Mouse (Mus musculus) C2C12 (cell line): ENCODE results near the gene Abhd17a. TPM values are rescaled to one million over a fixed set of nuclear protein-coding genes. Genes with fewer than 3 reads are reported as not detected.

Experiments used
- H3K27me3 ChIP-seq: one replicate; pipeline ENCODE4 v1.6.1; 2011; ENCODE audit not compliant: control insufficient read depth, insufficient read depth, insufficient read length
- H3K36me3 ChIP-seq: one replicate; pipeline ENCODE4 v1.6.1; 2011; ENCODE audit not compliant: control insufficient read depth, insufficient read depth
- H3K4me3 ChIP-seq: one replicate; pipeline ENCODE4 v1.5.1; 2011; ENCODE audit warnings: mild to moderate bottlenecking, control low read depth; ENCODE audit not compliant: poor library complexity, insufficient read depth, severe bottlenecking
- H3K79me2 ChIP-seq: one replicate; pipeline ENCODE4 v1.6.1; 2011; ENCODE audit not compliant: control insufficient read depth, insufficient read depth
- H3K79me3 ChIP-seq: one replicate; pipeline ENCODE4 v1.6.1; 2011; ENCODE audit warnings: low read depth, control low read depth
- H3ac ChIP-seq: one replicate; pipeline ENCODE3; 2011; ENCODE audit warnings: low read depth; ENCODE audit not compliant: control insufficient read depth, insufficient read length
- CEBPB ChIP-seq: IDR thresholded peaks from one replicate; pipeline ENCODE4 v1.6.1; 2011; ENCODE audit warnings: low read depth, mild to moderate bottlenecking, control low read depth, moderate library complexity
- CTCF ChIP-seq: IDR thresholded peaks from one replicate; pipeline ENCODE4 v1.5.1; 2011; ENCODE audit not compliant: control insufficient read depth, insufficient read depth, insufficient read length
- FOSL1 ChIP-seq: IDR thresholded peaks from one replicate; pipeline ENCODE4 v1.8.0; 2011; ENCODE audit warnings: mild to moderate bottlenecking, low read length; ENCODE audit not compliant: poor library complexity, insufficient read depth, severe bottlenecking
- MAX ChIP-seq: IDR thresholded peaks from one replicate; pipeline ENCODE4 v1.6.1; 2011; ENCODE audit warnings: mild to moderate bottlenecking, control low read depth
- MYOD1 ChIP-seq: IDR thresholded peaks from one replicate; pipeline ENCODE4 v1.6.1; 2011; ENCODE audit warnings: low read depth; ENCODE audit not compliant: control insufficient read depth, insufficient read length
- MYOG ChIP-seq: IDR thresholded peaks from one replicate; pipeline ENCODE4 v1.6.1; 2011; ENCODE audit not compliant: control insufficient read depth, insufficient read length; ENCODE audit errors: extremely low read depth
- USF1 ChIP-seq: IDR thresholded peaks from one replicate; pipeline ENCODE4 v1.6.1; 2011; ENCODE audit warnings: low read depth, mild to moderate bottlenecking, control low read depth, moderate library complexity
- polyA plus RNA-seq: library from polyadenylated mRNA; unstranded; fragments of >200 nt; fragmentation: generic; extraction: Trizol; gene quantifications from one replicate; pipeline ENCODE4 v1.2.1, GENCODE M21; 2012; ENCODE audit warnings: missing spikeins

The Abhd17a gene
- polyA plus RNA-seq, 1 experiment: 103 TPM

DNA sequence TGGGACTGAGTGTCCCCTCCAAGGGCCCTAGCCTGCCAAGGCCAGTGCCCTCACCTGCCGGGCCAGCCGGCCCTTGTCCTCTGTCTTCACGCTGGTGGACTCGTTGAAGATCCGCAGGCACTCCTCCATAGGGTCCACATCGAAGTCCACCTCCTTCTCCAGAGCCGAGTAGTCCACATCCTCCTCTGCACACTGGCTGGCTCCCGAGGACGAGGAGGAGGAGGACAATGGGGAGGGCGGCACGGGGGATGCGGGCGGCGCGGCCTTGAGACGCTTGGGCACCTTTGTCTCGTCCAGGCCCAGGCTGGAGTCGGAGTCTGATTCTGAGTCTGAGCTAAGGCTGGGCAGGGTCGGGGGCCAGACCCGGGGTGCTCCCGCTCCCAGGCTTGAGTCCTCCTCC, 40.9 kb downstream of the Abhd17a start:
- Histone ChIP-seq H3K79me3 (peaks cover 20% of the 10 kb centered on the region), H3K4me3 (no peak overlapping the region), H3K27me3 (no peaks in the 10 kb centered on the region), H3K79me2 (peaks cover 36% of the 10 kb centered on the region), H3K36me3 (peaks cover 23% of the 10 kb centered on the region), H3ac (no peak overlapping the region)
- TF ChIP-seq MYOD1 (no peak), CEBPB (no peak), FOSL1 (no peak), CTCF (no peak), MYOG (no peak), MAX (no peak), USF1 (no peak)

- Histone ChIP-seq H3K36me3 (peaks cover 29% of the 10 kb centered on the region), H3K27me3 (no peaks in the 10 kb centered on the region), H3ac (no peak overlapping the region), H3K79me3 (peaks cover 13% of the 10 kb centered on the region), H3K4me3 (no peak overlapping the region), H3K79me2 (peaks cover 28% of the 10 kb centered on the region)
- no peak for TF ChIP-seq MAX
- peak; percentile 60 for TF ChIP-seq CTCF
Observed at GRCm38 (mm10) chr10:80548428-80549006, 41.6 kb downstream of the Abhd17a start.

DNA sequence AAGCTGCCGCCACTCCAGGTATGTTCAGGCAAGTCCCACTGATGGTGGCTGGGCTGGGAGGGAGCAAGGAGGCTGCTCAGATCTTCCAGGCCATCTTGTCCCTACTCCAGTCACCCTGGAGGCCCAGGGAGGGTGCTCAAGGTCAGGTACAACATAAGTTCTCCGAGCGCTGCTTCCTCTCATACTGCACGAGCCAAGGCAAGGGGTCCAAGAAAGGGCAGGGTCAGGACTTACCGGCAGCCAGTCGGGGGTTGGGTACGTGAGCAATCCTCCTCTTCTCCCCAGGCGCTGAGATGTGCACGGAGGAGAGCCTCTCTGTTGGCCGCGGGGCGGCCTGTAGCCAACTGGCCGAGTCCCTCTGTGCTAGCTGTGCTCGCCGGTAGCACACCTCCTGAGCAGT, 42.6 kb downstream of the Abhd17a start:
- no peak for TF ChIP-seq CEBPB
- TF ChIP-seq FOSL1: no peak
- no peak for TF ChIP-seq MYOG
- TF ChIP-seq MAX: no peak
- no peak for TF ChIP-seq USF1
- TF ChIP-seq CTCF: no peak
- no peak for TF ChIP-seq MYOD1
- Histone ChIP-seq H3K79me2 (peaks cover 19% of the 10 kb centered on the region), H3K27me3 (no peaks in the 10 kb centered on the region), H3K79me3 (peaks cover 8% of the 10 kb centered on the region), H3K36me3 (peaks cover 39% of the 10 kb centered on the region), H3K4me3 (no peak overlapping the region), H3ac (no peak overlapping the region)

- Histone ChIP-seq H3K4me3 (no peak overlapping the region), H3K79me2 (peaks cover 13% of the 10 kb centered on the region), H3K27me3 (no peaks in the 10 kb centered on the region), H3ac (peak overlapping the region; percentile 2), H3K79me3 (peaks cover 5% of the 10 kb centered on the region), H3K36me3 (peaks cover 43% of the 10 kb centered on the region)
- TF ChIP-seq MYOD1 (no peak), MYOG (no peak), CEBPB (no peak), USF1 (no peak), CTCF (no peak), MAX (no peak), FOSL1 (no peak)
Observed at GRCm38 (mm10) chr10:80546945-80547344, 43.2 kb downstream of the Abhd17a start.

DNA sequence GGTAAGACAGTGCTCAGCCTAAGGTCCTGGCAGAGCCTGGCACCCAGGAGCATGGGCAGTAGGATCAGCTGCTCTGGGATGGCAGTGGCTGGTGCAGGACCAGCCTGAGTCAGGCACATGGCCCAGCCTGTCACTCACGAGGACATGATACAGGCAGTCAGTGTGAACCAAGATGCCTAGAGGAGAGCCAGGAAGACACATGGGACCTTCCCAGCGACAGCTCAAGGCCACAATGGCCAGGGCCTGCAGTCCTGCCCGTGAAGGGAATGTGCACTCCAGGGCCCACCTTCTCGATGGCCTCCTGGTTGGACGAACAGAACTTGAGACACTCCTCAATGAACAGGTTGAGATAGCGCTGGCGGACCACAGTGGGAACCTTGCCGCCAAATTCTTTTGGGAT, 44.6 kb downstream of the Abhd17a start:
- Histone ChIP-seq H3K79me3 (no peaks in the 10 kb centered on the region), H3K27me3 (no peaks in the 10 kb centered on the region), H3K36me3 (peaks cover 56% of the 10 kb centered on the region), H3K4me3 (no peak overlapping the region), H3ac (no peak overlapping the region), H3K79me2 (no peaks in the 10 kb centered on the region)
- TF ChIP-seq USF1: no peak
- TF ChIP-seq MYOG: no peak
- no peak for TF ChIP-seq CTCF
- no peak for TF ChIP-seq MAX
- no peak for TF ChIP-seq CEBPB
- TF ChIP-seq MYOD1: no peak
- no peak for TF ChIP-seq FOSL1

DNA sequence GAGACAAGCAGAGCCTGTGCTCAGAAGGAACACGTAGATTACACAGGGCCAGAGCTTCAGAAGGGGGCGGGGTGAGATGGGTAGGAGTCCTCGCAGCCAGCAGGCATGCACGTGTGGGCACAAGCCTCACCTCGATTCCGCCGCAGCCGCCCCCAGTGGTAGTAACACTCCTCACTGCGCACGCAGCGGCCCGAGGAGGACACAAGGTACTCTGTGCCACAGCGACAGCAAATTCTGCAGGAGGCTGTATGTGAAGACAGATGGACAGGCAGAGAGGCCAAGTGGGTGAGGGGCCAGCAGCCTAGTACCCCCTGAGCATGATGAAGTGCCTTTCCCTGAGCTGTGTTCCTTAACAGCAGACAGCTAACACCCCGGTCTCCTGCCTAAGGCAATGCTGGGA, 46.3 kb downstream of the Abhd17a start:
- Histone ChIP-seq H3K36me3 (peaks cover 58% of the 10 kb centered on the region), H3K27me3 (no peaks in the 10 kb centered on the region), H3K79me3 (no peaks in the 10 kb centered on the region), H3K4me3 (no peak overlapping the region), H3ac (no peak overlapping the region), H3K79me2 (no peaks in the 10 kb centered on the region)
- TF ChIP-seq USF1 (no peak), CTCF (no peak), MAX (no peak), MYOG (no peak), CEBPB (no peak), FOSL1 (no peak), MYOD1 (no peak)
